Mouse (Mus musculus) cortical plate, adult 2 months (tissue): ENCODE data around the gene Rpl35a.

ENCODE experiments used
- CTCF ChIP-seq: fragments of 200-500 bp; IDR thresholded peaks from 2 replicates; pipeline ENCODE4 v1.5.1; 2011; ENCODE audit warnings: mild to moderate bottlenecking, control low read depth, low read length; ENCODE audit not compliant: insufficient read depth; ENCODE audit errors: extremely low read depth
- POLR2A ChIP-seq: fragments of 200-500 bp; IDR thresholded peaks from 2 replicates; pipeline ENCODE4 v1.6.1; 2011; ENCODE audit warnings: mild to moderate bottlenecking, low read length, control low read depth; ENCODE audit not compliant: insufficient read depth; ENCODE audit errors: extremely low read depth

DNA sequence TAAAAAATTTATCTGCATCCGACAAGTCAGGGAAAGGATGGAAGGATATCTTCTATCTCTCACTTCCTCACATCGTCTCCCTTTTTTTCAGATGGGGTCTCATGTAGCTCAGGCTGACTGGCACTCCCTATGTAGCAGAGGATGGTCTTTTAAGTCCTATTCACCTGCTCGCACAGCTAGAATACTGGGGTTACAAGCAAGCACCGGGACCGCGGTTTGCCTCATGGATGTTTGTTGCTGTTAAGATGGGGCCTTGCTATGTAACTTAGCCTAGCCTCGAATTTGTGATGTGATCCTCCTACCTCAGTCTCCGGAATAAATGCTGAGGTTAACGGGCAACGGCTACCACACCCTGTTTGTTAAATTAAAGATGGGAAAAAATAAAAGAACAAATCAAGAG is 598 bp upstream of the Rpl35a start:
- no peak for TF ChIP-seq CTCF
- TF ChIP-seq POLR2A: no peak
